Mouse (Mus musculus): ENCODE results near the gene Tbc1d1. TPM values are rescaled to one million over a fixed set of nuclear protein-coding genes. Genes with fewer than 3 reads are reported as not detected.

Gene Tbc1d1
- polyA plus RNA-seq, 1 experiment from 2014 or later = 31.7 TPM

DNA sequence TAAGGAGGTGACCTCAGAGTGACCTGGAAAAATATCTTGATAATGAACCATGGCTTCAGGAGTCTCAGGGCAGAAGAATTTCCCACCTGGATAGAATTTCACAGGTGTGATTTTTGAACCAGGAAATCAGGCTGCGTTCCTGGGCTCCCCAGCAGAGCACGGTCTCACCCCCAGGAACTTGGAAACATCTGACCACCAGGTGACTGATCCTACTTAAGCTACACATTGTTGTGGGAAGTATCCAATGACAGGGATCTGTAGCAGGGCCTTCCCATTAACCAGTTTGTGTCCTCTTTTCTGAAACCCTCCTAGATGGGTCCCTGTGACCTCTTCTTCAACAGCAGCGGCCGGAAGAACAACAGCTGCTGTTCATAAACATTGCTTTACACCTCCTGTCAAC lies 227.1 kb downstream of the Tbc1d1 start:
- H3K4me3 ChIP-seq (replicated peaks; ENCODE audit: low read length) = no peak overlapping the region
- WGBS = 54% methylated on average over 4 of the region's 4 CpGs
- no peak for ATAC-seq (ENCODE audit: insufficient read depth, low FRiP score)
- H3K27me3 ChIP-seq (ENCODE audit: control insufficient read depth, insufficient read depth, low read length) = no peaks in the 10 kb centered on the region
- no peaks in the 10 kb centered on the region for H3K36me3 ChIP-seq (ENCODE audit: control insufficient read depth, insufficient read depth, low read length)
- H3K4me1 ChIP-seq (ENCODE audit: control insufficient read depth, insufficient read depth, low read length) = peaks cover 32% of the 10 kb centered on the region
- H3K9ac ChIP-seq (ENCODE audit: low read length) = no peak overlapping the region
- H3K4me2 ChIP-seq (ENCODE audit: low read depth, low read length) = no peak overlapping the region
- H3K27ac ChIP-seq (ENCODE audit: low read length) = peak overlapping the region; percentile 1
- no peaks in the 10 kb centered on the region for H3K9me3 ChIP-seq (replicated peaks; ENCODE audit: control insufficient read depth, low read length)

DNA sequence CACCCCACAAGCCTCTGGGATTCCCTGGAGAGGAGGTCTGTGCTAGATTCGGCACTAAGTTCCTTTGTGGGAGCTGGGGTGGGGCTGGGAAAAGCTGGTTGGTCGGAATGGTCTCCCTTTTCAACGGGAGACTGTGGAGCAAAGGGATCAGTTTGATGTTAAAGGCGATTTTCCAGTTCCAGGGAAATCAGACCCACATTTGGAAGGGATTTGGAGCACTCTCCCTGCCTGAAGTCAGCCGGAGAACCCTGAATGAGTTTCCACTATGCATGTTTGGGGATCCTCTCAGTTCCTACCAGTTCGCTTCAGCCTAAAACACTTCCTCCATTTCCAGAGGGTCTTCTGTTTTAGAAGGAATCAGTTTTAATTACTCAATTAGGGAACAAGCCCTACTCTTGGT lies 228.4 kb downstream of the Tbc1d1 start:
- H3K4me1 ChIP-seq (ENCODE audit: control insufficient read depth, insufficient read depth, low read length) = peaks cover 29% of the 10 kb centered on the region
- H3K27ac ChIP-seq (ENCODE audit: low read length) = no peak overlapping the region
- 73% methylated on average over 6 of the region's 6 CpGs for WGBS

DNA sequence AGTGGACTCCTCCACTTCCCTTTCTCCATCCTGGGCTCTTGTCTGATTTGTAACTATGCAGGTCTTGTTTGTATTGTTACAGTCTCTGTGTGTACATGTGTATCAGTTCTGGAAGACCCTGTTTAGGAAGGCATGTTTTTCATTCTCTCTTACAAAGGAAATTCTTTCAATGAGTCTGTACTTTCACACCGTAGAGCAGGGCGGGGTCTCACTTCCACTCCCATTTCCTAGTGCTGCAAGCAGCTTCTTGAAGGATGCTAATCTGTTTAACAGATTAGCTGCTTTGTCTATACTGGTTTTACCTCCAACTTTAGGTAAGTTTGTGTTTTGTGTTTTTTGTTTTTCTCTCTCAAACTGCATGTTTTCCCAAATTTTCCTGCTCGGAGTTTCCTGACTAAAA lies 230.9 kb downstream of the Tbc1d1 start:
- H3K36me3 ChIP-seq (ENCODE audit: control insufficient read depth, insufficient read depth, low read length) = no peaks in the 10 kb centered on the region
- 66% methylated on average over 3 of the region's 3 CpGs for WGBS
- H3K4me3 ChIP-seq (replicated peaks; ENCODE audit: low read length) = no peak overlapping the region
- H3K27me3 ChIP-seq (ENCODE audit: control insufficient read depth, insufficient read depth, low read length) = no peaks in the 10 kb centered on the region
- H3K9ac ChIP-seq (ENCODE audit: low read length) = no peak overlapping the region
- peaks cover 27% of the 10 kb centered on the region for H3K4me1 ChIP-seq (ENCODE audit: control insufficient read depth, insufficient read depth, low read length)
- H3K9me3 ChIP-seq (replicated peaks; ENCODE audit: control insufficient read depth, low read length) = no peaks in the 10 kb centered on the region
- H3K4me2 ChIP-seq (ENCODE audit: low read depth, low read length) = no peak overlapping the region
- H3K27ac ChIP-seq (ENCODE audit: low read length) = no peak overlapping the region
- ATAC-seq (ENCODE audit: insufficient read depth, low FRiP score) = no peak

More for the DNA sequence above, 228.4 kb downstream of the Tbc1d1 start:
- Histone ChIP-seq H3K9me3 (replicated peaks; ENCODE audit: control insufficient read depth, low read length) (no peaks in the 10 kb centered on the region), H3K27me3 (ENCODE audit: control insufficient read depth, insufficient read depth, low read length) (no peaks in the 10 kb centered on the region), H3K4me2 (ENCODE audit: low read depth, low read length) (no peak overlapping the region), H3K36me3 (ENCODE audit: control insufficient read depth, insufficient read depth, low read length) (no peaks in the 10 kb centered on the region), H3K4me3 (replicated peaks; ENCODE audit: low read length) (no peak overlapping the region), H3K9ac (ENCODE audit: low read length) (no peak overlapping the region)
- ATAC-seq (ENCODE audit: insufficient read depth, low FRiP score) = no peak

DNA sequence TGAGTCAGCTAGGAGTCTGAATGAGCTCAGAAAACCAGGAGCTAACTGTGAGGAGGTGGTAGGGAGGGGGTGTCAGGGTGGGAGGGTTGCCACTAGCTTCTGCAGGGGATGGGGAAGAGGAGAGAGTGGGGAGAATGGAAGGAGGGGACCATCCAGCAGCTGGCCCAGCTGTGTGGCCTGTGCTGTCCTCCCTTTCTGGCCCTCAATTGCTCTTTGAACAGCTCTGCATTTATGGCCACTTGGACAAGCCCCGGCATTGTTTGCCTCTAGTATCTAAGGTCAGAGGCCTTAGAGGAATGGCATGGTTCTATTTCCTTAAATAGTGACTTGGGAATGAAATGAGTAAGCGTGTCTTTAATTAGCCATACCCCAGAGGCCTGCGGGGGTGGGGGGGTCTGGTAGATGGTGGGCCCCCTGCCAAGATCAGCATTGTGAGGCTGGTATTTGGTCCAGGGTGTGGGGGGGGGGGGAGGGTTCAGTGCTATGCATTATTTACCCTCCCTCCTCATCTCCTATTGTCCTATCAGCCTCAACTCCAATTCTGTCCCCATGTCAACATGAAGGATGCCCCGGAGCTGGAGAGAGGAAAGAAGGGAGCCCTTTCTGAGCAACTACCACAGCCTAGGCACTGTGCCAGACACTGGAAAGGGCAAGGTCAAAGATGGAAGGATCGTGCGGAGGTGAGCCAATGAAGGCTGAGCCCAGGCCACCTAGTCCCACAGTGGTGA lies 233.3 kb downstream of the Tbc1d1 start:
- Histone ChIP-seq H3K4me1 (ENCODE audit: control insufficient read depth, insufficient read depth, low read length) (peaks cover 25% of the 10 kb centered on the region), H3K36me3 (ENCODE audit: control insufficient read depth, insufficient read depth, low read length) (no peaks in the 10 kb centered on the region), H3K9me3 (replicated peaks; ENCODE audit: control insufficient read depth, low read length) (no peaks in the 10 kb centered on the region), H3K4me2 (ENCODE audit: low read depth, low read length) (no peak overlapping the region), H3K27me3 (ENCODE audit: control insufficient read depth, insufficient read depth, low read length) (no peaks in the 10 kb centered on the region), H3K9ac (ENCODE audit: low read length) (no peak overlapping the region), H3K4me3 (replicated peaks; ENCODE audit: low read length) (no peak overlapping the region), H3K27ac (ENCODE audit: low read length) (peak overlapping the region; percentile 8; the same call in 1 of the 2 replicates)
- 39% methylated on average over 6 of the region's 6 CpGs for whole genome bisulfite sequencing
- peak; percentile 78; the same call in 1 of the 2 replicates for ATAC-seq (ENCODE audit: insufficient read depth, low FRiP score)

DNA sequence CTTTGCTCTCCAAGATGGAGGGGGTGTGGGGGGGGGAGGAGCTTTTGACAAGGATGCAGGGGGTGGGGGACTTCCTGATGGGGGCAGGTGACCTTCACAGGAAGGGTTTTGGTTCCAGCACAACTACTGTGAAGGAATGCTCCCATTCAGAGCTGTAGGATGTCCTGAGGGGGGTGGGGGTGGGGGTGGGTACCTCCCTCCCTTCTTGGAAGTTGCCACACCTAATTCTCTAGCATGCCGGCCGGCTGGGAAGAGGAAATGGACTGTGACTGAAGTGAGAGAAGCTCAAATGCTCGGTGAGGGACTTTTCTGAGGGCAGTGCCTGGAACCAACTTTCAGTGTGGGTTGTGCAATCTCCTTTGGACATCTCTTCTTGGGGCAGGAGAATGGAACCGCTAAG lies 235.2 kb downstream of the Tbc1d1 start:
- Histone ChIP-seq H3K4me3 (replicated peaks; ENCODE audit: low read length) (no peak overlapping the region), H3K4me2 (ENCODE audit: low read depth, low read length) (no peak overlapping the region), H3K4me1 (ENCODE audit: control insufficient read depth, insufficient read depth, low read length) (peaks cover 25% of the 10 kb centered on the region), H3K27ac (ENCODE audit: low read length) (no peak overlapping the region), H3K27me3 (ENCODE audit: control insufficient read depth, insufficient read depth, low read length) (no peaks in the 10 kb centered on the region), H3K9me3 (replicated peaks; ENCODE audit: control insufficient read depth, low read length) (no peaks in the 10 kb centered on the region), H3K9ac (ENCODE audit: low read length) (no peak overlapping the region), H3K36me3 (ENCODE audit: control insufficient read depth, insufficient read depth, low read length) (no peaks in the 10 kb centered on the region)
- 44% methylated on average over 4 of the region's 4 CpGs for WGBS
- ATAC-seq (ENCODE audit: insufficient read depth, low FRiP score) = peak; percentile 19; the same call in 1 of the 2 replicates

DNA sequence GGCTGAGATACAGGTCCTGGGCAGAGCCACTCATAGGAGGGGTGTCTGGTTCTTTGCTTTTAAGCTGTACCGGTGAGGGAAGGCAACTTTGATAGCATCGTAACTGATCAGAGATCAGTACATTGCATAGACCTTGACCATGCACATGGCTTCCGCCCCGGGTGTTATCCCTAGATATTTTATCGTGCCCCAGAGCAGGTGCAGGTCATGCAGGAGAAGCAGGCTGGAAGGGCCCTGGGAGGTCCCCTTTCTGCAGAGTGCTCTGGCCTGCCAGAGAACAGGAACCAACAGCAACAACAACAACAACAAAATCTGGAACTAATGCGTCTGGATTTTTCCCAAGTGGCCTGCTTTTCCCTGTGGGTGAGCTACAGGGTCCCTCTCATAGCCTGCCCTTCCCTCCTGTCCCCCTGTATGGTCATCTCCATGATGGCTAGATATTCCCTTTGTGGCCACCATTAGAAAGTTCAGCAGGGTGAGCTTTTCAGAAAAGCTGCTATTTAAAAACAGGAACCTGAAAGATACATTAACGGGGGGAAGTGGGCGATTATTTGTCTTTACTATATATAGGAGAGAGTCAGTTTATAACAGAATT lies 236.4 kb downstream of the Tbc1d1 start:
- H3K4me3 ChIP-seq (replicated peaks; ENCODE audit: low read length) = no peak overlapping the region
- ATAC-seq (ENCODE audit: insufficient read depth, low FRiP score) = no peak
- H3K27me3 ChIP-seq (ENCODE audit: control insufficient read depth, insufficient read depth, low read length) = no peaks in the 10 kb centered on the region
- H3K9ac ChIP-seq (ENCODE audit: low read length) = no peak overlapping the region
- no peaks in the 10 kb centered on the region for H3K9me3 ChIP-seq (replicated peaks; ENCODE audit: control insufficient read depth, low read length)
- no peak overlapping the region for H3K4me2 ChIP-seq (ENCODE audit: low read depth, low read length)
- no peaks in the 10 kb centered on the region for H3K36me3 ChIP-seq (ENCODE audit: control insufficient read depth, insufficient read depth, low read length)
- H3K27ac ChIP-seq (ENCODE audit: low read length) = no peak overlapping the region
- 81% methylated on average over 8 of the region's 8 CpGs for WGBS
- peaks cover 25% of the 10 kb centered on the region for H3K4me1 ChIP-seq (ENCODE audit: control insufficient read depth, insufficient read depth, low read length)

DNA sequence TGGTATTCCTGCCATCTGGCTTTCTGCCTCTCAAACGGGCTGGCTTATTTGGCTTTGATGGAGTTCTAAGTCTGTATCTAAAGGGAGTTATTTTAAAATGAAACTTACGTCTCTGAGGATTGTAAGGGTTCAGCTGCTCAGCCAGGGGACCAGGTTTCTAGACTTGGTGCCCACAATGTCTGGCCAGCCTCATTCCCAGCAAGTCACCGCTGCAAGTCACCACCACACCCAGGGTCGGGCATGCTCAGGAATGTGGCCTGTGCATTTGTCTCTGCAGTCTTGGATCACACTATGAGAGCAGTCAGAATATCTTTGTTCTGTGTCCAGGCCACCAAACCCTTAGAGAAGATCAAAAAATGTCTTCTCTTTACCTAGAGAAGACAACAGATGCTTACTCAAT lies 237.4 kb downstream of the Tbc1d1 start:
- no peak overlapping the region for H3K27ac ChIP-seq (ENCODE audit: low read length)
- 76% methylated on average over 4 of the region's 4 CpGs for WGBS

DNA sequence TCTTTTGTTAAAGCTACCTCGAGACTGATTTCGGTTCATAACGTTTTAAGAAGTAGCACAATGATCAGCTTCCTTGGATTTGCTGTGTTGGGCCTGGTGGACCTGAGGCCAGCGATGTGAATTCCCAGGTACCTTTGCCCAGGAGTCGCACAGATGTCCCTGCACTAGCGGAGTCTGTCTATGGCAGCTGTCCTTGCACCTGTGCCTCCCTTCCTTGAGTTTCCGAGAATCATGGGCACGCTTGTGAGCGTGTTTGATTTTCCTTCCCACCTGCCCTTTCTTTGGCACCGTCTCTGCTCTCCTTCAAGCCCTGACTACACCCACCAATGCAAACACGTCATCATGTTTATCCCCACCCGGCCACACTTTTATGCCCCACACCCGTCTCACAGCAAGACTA lies 242.1 kb downstream of the Tbc1d1 start:
- H3K9ac ChIP-seq (ENCODE audit: low read length) = no peak overlapping the region
- no peak overlapping the region for H3K4me3 ChIP-seq (replicated peaks; ENCODE audit: low read length)
- H3K27me3 ChIP-seq (ENCODE audit: control insufficient read depth, insufficient read depth, low read length) = no peaks in the 10 kb centered on the region
- no peaks in the 10 kb centered on the region for H3K9me3 ChIP-seq (replicated peaks; ENCODE audit: control insufficient read depth, low read length)
- ATAC-seq (ENCODE audit: insufficient read depth, low FRiP score) = no peak
- 65% methylated on average over 13 of the region's 13 CpGs for WGBS
- H3K4me2 ChIP-seq (ENCODE audit: low read depth, low read length) = no peak overlapping the region
- H3K4me1 ChIP-seq (ENCODE audit: control insufficient read depth, insufficient read depth, low read length) = no peaks in the 10 kb centered on the region
- H3K27ac ChIP-seq (ENCODE audit: low read length) = no peak overlapping the region
- H3K36me3 ChIP-seq (ENCODE audit: control insufficient read depth, insufficient read depth, low read length) = no peaks in the 10 kb centered on the region

More for the DNA sequence above, 237.4 kb downstream of the Tbc1d1 start:
- H3K4me1 ChIP-seq (ENCODE audit: control insufficient read depth, insufficient read depth, low read length) = peaks cover 25% of the 10 kb centered on the region
- H3K4me2 ChIP-seq (ENCODE audit: low read depth, low read length) = no peak overlapping the region
- no peak overlapping the region for H3K4me3 ChIP-seq (replicated peaks; ENCODE audit: low read length)
- H3K9me3 ChIP-seq (replicated peaks; ENCODE audit: control insufficient read depth, low read length) = no peaks in the 10 kb centered on the region
- ATAC-seq (ENCODE audit: insufficient read depth, low FRiP score) = no peak
- H3K36me3 ChIP-seq (ENCODE audit: control insufficient read depth, insufficient read depth, low read length) = no peaks in the 10 kb centered on the region
- no peaks in the 10 kb centered on the region for H3K27me3 ChIP-seq (ENCODE audit: control insufficient read depth, insufficient read depth, low read length)
- no peak overlapping the region for H3K9ac ChIP-seq (ENCODE audit: low read length)

DNA sequence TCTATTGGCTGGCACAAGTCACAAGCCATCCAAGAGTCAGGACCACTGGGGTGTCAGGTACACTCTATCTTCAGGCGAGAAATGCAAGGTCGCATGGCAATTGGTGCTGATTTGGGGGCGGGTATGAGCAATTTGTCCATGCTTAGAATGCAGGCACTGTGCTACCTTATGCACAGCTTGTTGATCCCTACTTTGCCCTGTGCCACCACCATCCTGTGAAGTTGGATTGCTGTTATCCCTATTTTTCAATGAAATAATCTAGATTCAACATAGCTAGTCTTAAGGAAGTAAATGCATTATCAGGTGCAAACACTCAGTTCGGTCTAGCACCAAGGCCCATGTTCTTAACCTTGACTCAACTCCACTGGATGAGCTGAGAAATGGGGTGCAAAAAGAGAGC lies 244.6 kb downstream of the Tbc1d1 start:
- Histone ChIP-seq H3K4me3 (replicated peaks; ENCODE audit: low read length) (no peak overlapping the region), H3K9ac (ENCODE audit: low read length) (no peak overlapping the region), H3K27ac (ENCODE audit: low read length) (no peak overlapping the region), H3K27me3 (ENCODE audit: control insufficient read depth, insufficient read depth, low read length) (no peaks in the 10 kb centered on the region), H3K4me2 (ENCODE audit: low read depth, low read length) (no peak overlapping the region), H3K36me3 (ENCODE audit: control insufficient read depth, insufficient read depth, low read length) (no peaks in the 10 kb centered on the region), H3K9me3 (replicated peaks; ENCODE audit: control insufficient read depth, low read length) (no peaks in the 10 kb centered on the region), H3K4me1 (ENCODE audit: control insufficient read depth, insufficient read depth, low read length) (peaks cover 4% of the 10 kb centered on the region; the same call in 1 of the 2 replicates)
- ATAC-seq (ENCODE audit: insufficient read depth, low FRiP score) = no peak
- 88% methylated on average over 4 of the region's 4 CpGs for WGBS

All from stomach, embryonic 16.5 days (tissue).